Comparison of ENCODE assay signal across 14 mouse cellular contexts in genomic region chrX:19906646-19907371, GRCm38 (mm10).
DNase-seq lines count a peak whose midpoint lies in the region; ATAC-seq lines count a peak whose summit lies in the region.
"Had no signal": no experiment of that assay in that cellular context is flagged by ENCODE, and none has a peak within 500 bp of the region (broad histone marks: within the 10 kb centered on the region; RNA-seq: fewer than 3 reads in every experiment).

No protein-coding gene starts in this region.

- no peak for DNase-seq in lung, postnatal 10 days
- DNase-seq in WW6 (ENCODE audit: low read depth, low spot score) = peak; percentile 22
- DNase-seq in mesoderm, embryonic 11.5 days (ENCODE audit: low read depth, low spot score) = peak; percentile 55
- no peak for DNase-seq in layer of hippocampus, postnatal 10 days (ENCODE audit: low spot score in 2 of 2)
- DNase-seq in layer of hippocampus, postnatal 14 days (ENCODE audit: low spot score in 2 of 2) = no peak
- DNase-seq in heart, postnatal 36 days = no peak
- DNase-seq: adrenal gland, postnatal 10 days; gastrocnemius, postnatal 10 days had no signal

- no peaks in the 10 kb centered on the region for H3K27me3 ChIP-seq in lung, embryonic 15.5 days
- no peaks in the 10 kb centered on the region for H3K27me3 ChIP-seq in forebrain, embryonic 12.5 days
- H3K27me3 ChIP-seq: embryonic facial prominence, embryonic 12.5 days; heart, embryonic 15.5 days; midbrain, embryonic 12.5 days had no signal

- intact Hi-C loops in heart, postnatal 36 days (cut with DNase I) = no loop called here

- H3K4me3 ChIP-seq in lung, embryonic 15.5 days = no peak overlapping the region
- no peak overlapping the region for H3K4me3 ChIP-seq in forebrain, embryonic 12.5 days (replicated peaks)
- H3K4me3 ChIP-seq: embryonic facial prominence, embryonic 12.5 days; heart, embryonic 15.5 days; midbrain, embryonic 12.5 days had no signal

- ATAC-seq in lung, embryonic 15.5 days (ENCODE audit: borderline replicate concordance, extremely low read depth, low FRiP score, low TSS enrichment) = no peak; the same call in 1 of the 2 replicates
- ATAC-seq in forebrain, embryonic 12.5 days (ENCODE audit: low FRiP score) = peak; percentile 71

- H3K9ac ChIP-seq in lung, embryonic 15.5 days = no peak overlapping the region
- no peak overlapping the region for H3K9ac ChIP-seq in forebrain, embryonic 12.5 days
- H3K9ac ChIP-seq: embryonic facial prominence, embryonic 12.5 days; heart, embryonic 15.5 days; midbrain, embryonic 12.5 days had no signal

- no peak overlapping the region for H3K4me2 ChIP-seq in lung, embryonic 15.5 days
- no peak overlapping the region for H3K4me2 ChIP-seq in forebrain, embryonic 12.5 days
- H3K4me2 ChIP-seq: embryonic facial prominence, embryonic 12.5 days; heart, embryonic 15.5 days; midbrain, embryonic 12.5 days had no signal

- H3K36me3 ChIP-seq in lung, embryonic 15.5 days = no peaks in the 10 kb centered on the region
- no peaks in the 10 kb centered on the region for H3K36me3 ChIP-seq in forebrain, embryonic 12.5 days (replicated peaks)
- H3K36me3 ChIP-seq: embryonic facial prominence, embryonic 12.5 days; G1E; heart, embryonic 15.5 days; midbrain, embryonic 12.5 days had no signal

- H3K9me3 ChIP-seq in lung, embryonic 15.5 days = no peaks in the 10 kb centered on the region
- no peaks in the 10 kb centered on the region for H3K9me3 ChIP-seq in forebrain, embryonic 12.5 days
- H3K9me3 ChIP-seq: embryonic facial prominence, embryonic 12.5 days; G1E; heart, embryonic 15.5 days; midbrain, embryonic 12.5 days had no signal

- H3K4me1 ChIP-seq in lung, embryonic 15.5 days = no peaks in the 10 kb centered on the region
- no peaks in the 10 kb centered on the region for H3K4me1 ChIP-seq in forebrain, embryonic 12.5 days
- H3K4me1 ChIP-seq: embryonic facial prominence, embryonic 12.5 days; midbrain, embryonic 12.5 days had no signal

- H3K27ac ChIP-seq in lung, embryonic 15.5 days = peak overlapping the region; percentile 24; the same call in 1 of the 2 replicates
- H3K27ac ChIP-seq in forebrain, embryonic 12.5 days = 0 out of 2 replicates have a peak overlapping the region, but pooled peaks have one; percentile 25
- H3K27ac ChIP-seq: embryonic facial prominence, embryonic 12.5 days; heart, embryonic 15.5 days; midbrain, embryonic 12.5 days had no signal

Comparison
In these comparisons a context has a peak if more than half of its experiments do, and no peak if none do; other contexts are left out.
1. DNase-seq: peak in WW6 (single experiment) and mesoderm, embryonic 11.5 days (single experiment); none in lung, postnatal 10 days (single experiment), layer of hippocampus, postnatal 10 days (0 of 2), layer of hippocampus, postnatal 14 days (0 of 2) and heart, postnatal 36 days (0 of 2).